Mouse (Mus musculus) kidney, embryonic 16.5 days (tissue): Measurements from ENCODE around the gene Notum. TPM values are rescaled to one million over a fixed set of nuclear protein-coding genes. Genes with fewer than 3 reads are reported as not detected.
A peak's percentile ranks its signal among the peaks of the same experiment; 100 is the strongest.

Experiments
- ATAC-seq: fragments of 200-750 bp; cut with Nextera tagmentation; 2 replicates; pipeline ENCODE4 v1.8.0; 2017; ENCODE audit warnings: moderate TSS enrichment; ENCODE audit not compliant: low FRiP score, low TSS enrichment
- H3K27ac ChIP-seq: fragments of 300-500 bp; sonication (generic); 2 replicates; pipeline ENCODE4 v1.5.1; 2014; ENCODE audit warnings: low read length
- H3K27me3 ChIP-seq: fragments of 300-500 bp; sonication (generic); 2 replicates; pipeline ENCODE4 v1.6.1; 2014; ENCODE audit warnings: low read length, control low read depth, mixed read lengths; ENCODE audit not compliant: insufficient read depth
- H3K36me3 ChIP-seq: fragments of 300-500 bp; sonication (generic); 2 replicates; pipeline ENCODE4 v1.6.1; 2014; ENCODE audit warnings: low read length, control low read depth, mixed read lengths; ENCODE audit not compliant: insufficient read depth
- H3K4me1 ChIP-seq: fragments of 300-500 bp; sonication (generic); 2 replicates; pipeline ENCODE4 v1.6.1; 2014; ENCODE audit warnings: low read length, control low read depth, mixed read lengths; ENCODE audit not compliant: insufficient read depth
- H3K4me2 ChIP-seq: fragments of 300-500 bp; sonication (generic); replicated peaks from 2 replicates; pipeline ENCODE4 v1.6.1; 2014; ENCODE audit warnings: low read depth, low read length
- H3K4me3 ChIP-seq: fragments of 300-500 bp; sonication (generic); 2 replicates; pipeline ENCODE4 v1.5.1; 2014; ENCODE audit warnings: mild to moderate bottlenecking, low read length
- H3K9ac ChIP-seq: fragments of 300-500 bp; sonication (generic); replicated peaks from 2 replicates; pipeline ENCODE4 v1.6.1; 2014; ENCODE audit warnings: low read length
- H3K9me3 ChIP-seq: fragments of 300-500 bp; sonication (generic); 2 replicates; pipeline ENCODE4 v1.6.1; 2016; ENCODE audit warnings: low read length, control low read depth
- WGBS: fragments of 180-500 bp; shearing (Covaris S2); extraction: QIAGEN DNeasy Blood & Tissue Kit; methylation state at CpG from one replicate; pipeline ENCODE4 v1.1.7; 2014; 5-methylcytosine and 5-hydroxymethylcytosine counted together
- polyA plus RNA-seq: library from polyadenylated mRNA; unstranded; fragments of >200 nt; fragmentation: Nextera tagmentation; extraction: Ambion mirVana; gene quantifications from 2 replicates; pipeline ENCODE4 v1.2.1, GENCODE M21; 2015

Notum gene
- polyA plus RNA-seq, 1 experiment from 2014 or later = 4.8 TPM

DNA sequence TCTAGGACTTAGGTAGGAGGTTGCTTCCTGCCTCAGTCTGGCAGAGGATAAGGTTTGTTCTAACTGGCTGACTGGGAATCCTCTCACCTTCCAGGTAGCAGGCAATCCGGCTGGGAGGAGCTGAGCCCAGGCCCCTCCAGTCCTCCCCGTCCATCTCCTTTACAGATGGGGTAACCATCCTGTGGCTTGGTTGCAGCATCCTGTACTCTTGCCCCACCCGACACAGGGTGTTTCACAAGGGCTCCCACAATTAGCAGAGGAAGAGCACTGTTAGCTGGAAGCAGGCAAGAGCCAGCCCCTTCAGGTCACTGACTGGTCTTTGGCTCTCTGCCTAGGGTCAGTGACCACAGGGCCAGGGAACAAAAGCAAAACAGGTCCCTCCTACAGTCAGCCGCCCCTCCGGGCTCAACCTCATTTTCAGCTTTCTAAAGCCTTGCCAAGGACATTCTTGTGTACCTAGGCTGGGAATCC lies 30.5 kb downstream of the Notum start:
- Histone ChIP-seq H3K4me2 (peak overlapping the region; percentile 37), H3K36me3 (peaks cover 17% of the 10 kb centered on the region), H3K9ac (peak overlapping the region; percentile 40), H3K9me3 (no peaks in the 10 kb centered on the region), H3K27me3 (no peaks in the 10 kb centered on the region), H3K27ac (peak overlapping the region; percentile 85), H3K4me1 (peaks cover 39% of the 10 kb centered on the region), H3K4me3 (0 out of 2 replicates have a peak overlapping the region, but pooled peaks have one; percentile 8)
- ATAC-seq = no peak
- WGBS = 18% methylated on average over 5 of the region's 5 CpGs

- Histone ChIP-seq H3K9me3 (no peaks in the 10 kb centered on the region), H3K4me3 (peak overlapping the region; percentile 8; the same call in 1 of the 2 replicates), H3K9ac (peak overlapping the region; percentile 40), H3K27ac (peak overlapping the region; percentile 85), H3K27me3 (no peaks in the 10 kb centered on the region), H3K4me2 (peak overlapping the region; percentile 37), H3K36me3 (peaks cover 17% of the 10 kb centered on the region), H3K4me1 (peaks cover 44% of the 10 kb centered on the region)
- no peak for ATAC-seq
- 23% methylated on average over 7 of the region's 7 CpGs for WGBS
Observed at GRCm38 (mm10) chr11:120629911-120630310, 31.1 kb downstream of the Notum start.

GRCm38 (mm10) chr11:120629341-120629730 lies 31.6 kb downstream of the Notum start:
- no peak for ATAC-seq
- whole genome bisulfite sequencing = 78% methylated on average over 23 of the region's 23 CpGs
- Histone ChIP-seq H3K4me1 (peaks cover 45% of the 10 kb centered on the region), H3K4me2 (peak overlapping the region; percentile 37), H3K27ac (peak overlapping the region; percentile 85), H3K9ac (peak overlapping the region; percentile 40; the same call in 1 of the 2 replicates), H3K4me3 (no peak overlapping the region), H3K36me3 (peaks cover 17% of the 10 kb centered on the region), H3K27me3 (no peaks in the 10 kb centered on the region), H3K9me3 (no peaks in the 10 kb centered on the region)

DNA sequence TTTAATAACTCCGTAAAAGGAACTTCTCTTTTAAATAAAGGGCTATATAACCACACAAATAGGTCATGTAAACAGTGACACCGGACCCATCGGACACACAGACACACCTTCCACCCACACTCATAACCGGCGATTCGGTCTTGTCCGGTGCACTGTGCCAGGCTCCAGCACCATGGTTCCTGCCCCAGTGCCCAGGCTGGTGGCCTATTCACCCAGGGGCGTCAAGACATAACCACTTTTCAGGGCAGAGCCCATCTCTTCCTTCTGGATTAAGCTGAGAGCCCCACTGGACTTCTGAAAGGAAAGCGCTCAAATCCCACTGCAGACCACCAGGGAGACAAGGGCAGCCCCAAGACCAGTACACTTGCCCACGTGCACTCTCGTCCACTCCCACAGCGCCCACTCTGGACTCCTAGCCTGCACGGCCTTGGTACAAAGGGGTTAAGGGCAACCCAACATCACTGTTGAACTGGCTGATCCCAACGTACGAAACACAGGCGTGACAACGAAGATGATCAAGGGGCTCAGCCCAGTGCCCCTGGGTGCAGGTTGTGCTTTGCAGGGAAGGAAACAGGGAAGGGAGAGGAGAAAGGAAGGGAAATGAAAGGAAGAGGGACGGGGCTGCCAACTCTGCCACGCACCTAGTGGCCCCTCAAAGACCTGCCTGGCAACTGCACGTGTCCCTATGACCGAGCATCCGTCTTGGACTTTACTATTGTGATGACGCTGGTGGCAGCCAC lies 32.2 kb downstream of the Notum start:
- Histone ChIP-seq H3K27me3 (no peaks in the 10 kb centered on the region), H3K4me2 (no peak overlapping the region), H3K9me3 (no peaks in the 10 kb centered on the region), H3K27ac (no peak overlapping the region), H3K4me1 (peaks cover 47% of the 10 kb centered on the region), H3K9ac (no peak overlapping the region), H3K36me3 (peaks cover 17% of the 10 kb centered on the region), H3K4me3 (no peak overlapping the region)
- ATAC-seq = no peak
- 93% methylated on average over 23 of the region's 23 CpGs for WGBS

- Histone ChIP-seq H3K9ac (no peak overlapping the region), H3K4me1 (peaks cover 48% of the 10 kb centered on the region), H3K36me3 (peaks cover 22% of the 10 kb centered on the region), H3K27me3 (no peaks in the 10 kb centered on the region), H3K27ac (no peak overlapping the region), H3K9me3 (no peaks in the 10 kb centered on the region), H3K4me3 (no peak overlapping the region), H3K4me2 (no peak overlapping the region)
- no peak for ATAC-seq
- WGBS = 83% methylated on average over 22 of the region's 22 CpGs
Observed at GRCm38 (mm10) chr11:120627468-120628300, 33.3 kb downstream of the Notum start.

DNA sequence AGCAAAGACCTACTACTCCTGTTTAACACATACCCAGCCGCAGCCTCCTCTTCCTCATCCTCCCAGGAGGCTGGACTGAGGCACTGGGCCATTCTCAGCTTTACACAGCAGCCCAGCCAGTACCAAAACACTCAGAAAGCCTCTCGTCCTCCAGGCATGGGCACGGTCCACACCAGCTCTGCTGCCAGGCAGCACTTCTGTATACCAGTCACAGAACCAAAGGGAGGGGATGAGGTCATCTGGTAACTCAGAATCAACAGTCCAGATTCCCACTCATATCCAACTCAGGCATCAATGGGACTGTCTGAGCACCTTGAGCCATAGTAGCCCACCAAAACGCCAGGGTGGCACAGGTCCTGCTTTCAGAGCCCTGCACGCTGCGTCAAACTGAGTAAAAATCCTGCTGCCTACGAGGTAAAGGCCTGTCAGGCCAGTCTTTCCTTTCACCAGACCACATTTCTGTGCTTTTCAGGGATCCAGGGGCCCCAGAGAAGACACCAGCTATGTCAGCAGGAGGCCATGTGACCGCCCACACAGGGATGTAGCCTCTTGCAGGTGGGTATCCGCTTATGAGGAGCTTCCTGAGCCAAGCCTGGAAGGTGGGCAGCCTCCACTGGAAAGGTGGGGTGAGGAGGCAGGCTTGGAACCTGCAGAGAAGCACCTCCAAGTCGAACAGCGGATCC lies 34.0 kb downstream of the Notum start:
- no peak overlapping the region for H3K4me2 ChIP-seq
- no peak overlapping the region for H3K27ac ChIP-seq
- no peak overlapping the region for H3K9ac ChIP-seq
- H3K4me1 ChIP-seq = peaks cover 43% of the 10 kb centered on the region
- H3K9me3 ChIP-seq = no peaks in the 10 kb centered on the region
- no peak for ATAC-seq
- no peak overlapping the region for H3K4me3 ChIP-seq
- peaks cover 23% of the 10 kb centered on the region for H3K36me3 ChIP-seq
- 91% methylated on average over 11 of the region's 11 CpGs for WGBS
- no peaks in the 10 kb centered on the region for H3K27me3 ChIP-seq

DNA sequence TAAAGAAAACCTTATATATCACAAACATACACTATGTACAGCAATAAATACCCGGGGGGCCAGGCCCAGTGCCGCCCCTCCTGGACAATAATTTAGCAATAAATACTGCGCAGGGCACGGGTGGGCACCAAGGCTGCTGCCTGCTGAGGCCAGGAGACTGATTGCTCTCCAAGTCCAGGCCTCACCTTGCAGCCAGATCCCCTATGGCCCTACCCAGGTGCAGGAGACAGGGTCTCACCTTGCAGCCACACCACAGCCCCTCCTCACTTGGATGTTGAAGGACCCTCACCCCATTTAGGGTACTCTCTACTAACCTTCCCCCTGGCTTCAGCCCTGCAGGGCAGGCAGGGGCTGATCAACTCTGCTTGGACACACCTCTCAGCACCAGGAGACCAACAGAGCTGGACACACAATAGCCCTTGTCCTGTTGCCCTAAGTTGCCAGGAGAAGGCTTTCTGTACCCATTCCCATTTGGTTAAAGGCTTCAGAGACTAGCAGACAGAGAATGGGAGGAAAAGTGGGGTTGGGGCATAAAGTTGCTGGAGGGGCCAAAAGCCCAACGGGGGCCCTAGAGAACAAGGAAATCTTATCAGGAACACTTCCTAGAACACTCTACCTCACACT lies 35.7 kb downstream of the Notum start, which contains the start of gene Sirt7:
Gene Sirt7 (minus strand): TSS at position 89 of the 624 bp plus-strand sequence.
- H3K4me3 ChIP-seq = peak within 1 kb of the TSS; percentile 95
- peaks cover 26% of the 10 kb centered on the region for H3K4me1 ChIP-seq
- peaks cover 38% of the 10 kb centered on the region for H3K36me3 ChIP-seq
- no peaks in the 10 kb centered on the region for H3K9me3 ChIP-seq
- H3K27me3 ChIP-seq = no peaks in the 10 kb centered on the region
- H3K4me2 ChIP-seq = peak within 1 kb of the TSS; percentile 96
- H3K9ac ChIP-seq = peak within 1 kb of the TSS; percentile 77
- 22% methylated on average over 5 of the region's 5 CpGs for WGBS
- H3K27ac ChIP-seq = peak within 1 kb of the TSS; percentile 74
- ATAC-seq = peak; percentile 29

GRCm38 (mm10) chr11:120624680-120625111 lies 36.3 kb downstream of the Notum start:
- Histone ChIP-seq H3K9me3 (no peaks in the 10 kb centered on the region), H3K27me3 (no peaks in the 10 kb centered on the region), H3K4me3 (peak overlapping the region; percentile 95), H3K36me3 (peaks cover 43% of the 10 kb centered on the region), H3K4me2 (peak overlapping the region; percentile 96), H3K4me1 (peaks cover 21% of the 10 kb centered on the region), H3K27ac (peak overlapping the region; percentile 74), H3K9ac (peak overlapping the region; percentile 77)
- ATAC-seq = peak; percentile 82
- 0% methylated on average over 52 of the region's 53 CpGs for WGBS
